Mouse (Mus musculus): ENCODE measurements around the gene Vps16. TPM values are rescaled to one million over a fixed set of nuclear protein-coding genes. Genes with fewer than 3 reads are reported as not detected.

Vps16 gene
- polyA plus RNA-seq, 1 experiment from 2014 or later, result 103 TPM

Other genes starting within 250 kb of the Vps16 start
- 653 and 661 TPM in 2 replicates for gene Snrpb, start 244.9 kb upstream of the Vps16 start, polyA plus RNA-seq (2015; fragmentation: Nextera tagmentation; extraction: Ambion mirVana)
- gene Tmc2, start 229.1 kb upstream of the Vps16 start, polyA plus RNA-seq (2015; fragmentation: Nextera tagmentation; extraction: Ambion mirVana), result not detected in 2 replicates
- 317 and 325 TPM in 2 replicates for gene Nop56, start 149.9 kb upstream of the Vps16 start, polyA plus RNA-seq (2015; fragmentation: Nextera tagmentation; extraction: Ambion mirVana)
- 188 and 191 TPM in 2 replicates for gene Idh3b, start 139.8 kb upstream of the Vps16 start, polyA plus RNA-seq (2015; fragmentation: Nextera tagmentation; extraction: Ambion mirVana)
- gene Ebf4, start 129.2 kb upstream of the Vps16 start, polyA plus RNA-seq (2015; fragmentation: Nextera tagmentation; extraction: Ambion mirVana), result 2.1 and 2.8 TPM in 2 replicates
- gene Cpxm1, start 26.8 kb upstream of the Vps16 start, polyA plus RNA-seq (2015; fragmentation: Nextera tagmentation; extraction: Ambion mirVana), result 82.1 and 87.4 TPM in 2 replicates
- 0.09 TPM in 1 of 2 replicates, not detected in the other for gene Gm28372, start 19.1 kb upstream of the Vps16 start, polyA plus RNA-seq (2015; fragmentation: Nextera tagmentation; extraction: Ambion mirVana)
- gene 1700020A23Rik, start 19.1 kb upstream of the Vps16 start, polyA plus RNA-seq (2015; fragmentation: Nextera tagmentation; extraction: Ambion mirVana), result not detected in 2 replicates
- not detected in 2 replicates for gene Tmem239, start 17.9 kb upstream of the Vps16 start, polyA plus RNA-seq (2015; fragmentation: Nextera tagmentation; extraction: Ambion mirVana)
- 17.3 and 19.0 TPM in 2 replicates for gene Pced1a, start 362 bp downstream of the Vps16 start, polyA plus RNA-seq (2015; fragmentation: Nextera tagmentation; extraction: Ambion mirVana)
- 87.9 and 92.2 TPM in 2 replicates for gene Ptpra, start 25.9 kb downstream of the Vps16 start, polyA plus RNA-seq (2015; fragmentation: Nextera tagmentation; extraction: Ambion mirVana)
- gene Mrps26, start 139.4 kb downstream of the Vps16 start, polyA plus RNA-seq (2015; fragmentation: Nextera tagmentation; extraction: Ambion mirVana), result 89.8 and 97.7 TPM in 2 replicates
- gene Oxt, start 151.8 kb downstream of the Vps16 start, polyA plus RNA-seq (2015; fragmentation: Nextera tagmentation; extraction: Ambion mirVana), result not detected in 2 replicates
- gene Avp, start 158.2 kb downstream of the Vps16 start, polyA plus RNA-seq (2015; fragmentation: Nextera tagmentation; extraction: Ambion mirVana), result not detected in 2 replicates
- gene Fastkd5, start 205.7 kb downstream of the Vps16 start, polyA plus RNA-seq (2015; fragmentation: Nextera tagmentation; extraction: Ambion mirVana), result 17.3 TPM in 2 replicates
- 12.6 and 13.6 TPM in 2 replicates for gene Ubox5, start 205.7 kb downstream of the Vps16 start, polyA plus RNA-seq (2015; fragmentation: Nextera tagmentation; extraction: Ambion mirVana)
- gene Lzts3, start 218.5 kb downstream of the Vps16 start, polyA plus RNA-seq (2015; fragmentation: Nextera tagmentation; extraction: Ambion mirVana), result 12.2 and 13.0 TPM in 2 replicates
- 64.7 and 76.8 TPM in 2 replicates for gene Ddrgk1, start 240.3 kb downstream of the Vps16 start, polyA plus RNA-seq (2015; fragmentation: Nextera tagmentation; extraction: Ambion mirVana)
- gene Itpa, start 243.3 kb downstream of the Vps16 start, polyA plus RNA-seq (2015; fragmentation: Nextera tagmentation; extraction: Ambion mirVana), result 118 and 120 TPM in 2 replicates

Data from kidney, embryonic 15.5 days (tissue).